Mouse (Mus musculus) B cell, adult 2 months (primary cell): ENCODE results near the gene Klkb1.

ENCODE experiments used
- DNase-seq, 2 experiments: peaks; one replicate each; pipeline ENCODE4 v3.0.0; 2022

Gene Klkb1

GRCm38 (mm10) chr8:45267611-45268391 lies 26.9 kb downstream of the Klkb1 start:
- no peak for DNase-seq

- no peak for DNase-seq
Measured at GRCm38 (mm10) chr8:45266993-45267392, 27.7 kb downstream of the Klkb1 start.

- DNase-seq: no peak
Measured at GRCm38 (mm10) chr8:45264918-45265317, 29.7 kb downstream of the Klkb1 start.

DNA sequence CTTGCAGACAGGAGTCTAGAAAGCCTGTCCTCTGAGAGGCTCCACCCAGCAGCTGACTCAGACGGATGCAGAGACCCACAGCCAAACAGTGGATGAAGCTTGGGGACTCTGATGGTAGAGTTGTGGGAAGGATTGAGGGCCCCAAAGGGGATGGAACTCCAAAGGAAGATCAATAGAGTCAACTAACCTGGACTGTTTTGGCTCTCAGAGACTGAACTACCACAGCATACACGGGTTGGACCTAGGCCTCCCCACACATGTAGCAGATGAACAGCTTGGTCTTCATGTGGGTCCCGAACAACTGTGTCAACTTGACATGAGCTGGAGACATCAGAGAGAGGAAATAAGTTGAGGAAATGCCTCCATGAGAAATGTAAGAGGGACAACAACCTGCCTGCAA lies 31.8 kb downstream of the Klkb1 start:
- no peak for DNase-seq

- no peak for DNase-seq
Measured at GRCm38 (mm10) chr8:45261920-45262319, 32.7 kb downstream of the Klkb1 start, which contains the start of gene F11. Gene F11 (minus strand): TSS chr8:45262031.

- DNase-seq: no peak
Measured at GRCm38 (mm10) chr8:45258421-45258820, 36.2 kb downstream of the Klkb1 start.

DNA sequence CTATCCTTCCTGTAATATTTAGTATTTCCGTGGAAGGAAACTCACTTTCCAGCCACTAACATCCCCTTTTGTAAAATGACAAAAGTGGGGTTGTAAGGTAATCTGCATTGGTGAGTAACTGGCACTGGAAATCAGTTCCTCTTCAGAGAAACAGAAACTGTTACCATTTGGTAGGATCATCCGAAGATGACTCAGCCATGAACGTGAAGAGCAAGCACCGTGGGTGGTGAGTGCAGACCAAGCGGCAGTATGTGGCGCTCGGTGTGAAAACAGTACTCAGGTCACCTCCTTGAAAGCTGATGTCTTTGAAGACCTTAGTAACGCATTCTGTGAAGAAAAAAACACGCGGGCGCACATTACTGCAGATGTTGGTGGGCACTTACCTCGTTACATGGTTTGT lies 39.6 kb downstream of the Klkb1 start:
- no peak for DNase-seq

DNA sequence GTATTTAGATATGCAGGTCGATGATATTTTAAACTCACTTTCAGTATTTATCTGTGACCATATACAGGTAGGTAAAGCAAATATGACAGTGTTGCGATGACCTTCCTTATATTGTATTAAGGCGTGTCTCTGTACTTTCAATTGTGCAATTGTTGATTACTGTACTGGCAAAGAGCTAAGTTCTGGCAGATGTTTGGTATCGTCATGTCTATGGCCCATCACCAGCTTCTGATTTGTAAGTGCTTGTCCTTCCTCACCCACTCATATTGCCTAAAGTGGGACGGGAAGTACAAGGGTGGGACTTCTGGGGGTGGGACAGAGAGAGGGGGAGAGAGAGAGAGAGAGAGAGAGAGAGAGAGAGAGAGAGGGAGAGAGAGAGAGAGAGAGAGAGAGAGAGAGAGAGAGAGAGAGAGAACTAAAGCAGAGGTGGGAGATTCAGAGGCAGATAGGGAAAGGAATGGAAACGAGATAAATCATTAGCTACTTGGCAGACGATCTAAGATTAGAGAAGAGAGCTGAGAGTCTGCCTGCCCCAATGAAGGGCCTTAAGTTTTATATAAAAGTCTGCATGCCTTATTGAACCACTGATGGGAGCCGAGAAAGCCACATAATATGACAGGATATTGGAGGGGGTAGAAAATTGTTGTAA lies 40.3 kb downstream of the Klkb1 start:
- DNase-seq: no peak

- DNase-seq: no peak
Measured at GRCm38 (mm10) chr8:45253586-45253985, 41.1 kb downstream of the Klkb1 start.

- no peak for DNase-seq
Measured at GRCm38 (mm10) chr8:45253111-45253510, 41.5 kb downstream of the Klkb1 start.

DNA sequence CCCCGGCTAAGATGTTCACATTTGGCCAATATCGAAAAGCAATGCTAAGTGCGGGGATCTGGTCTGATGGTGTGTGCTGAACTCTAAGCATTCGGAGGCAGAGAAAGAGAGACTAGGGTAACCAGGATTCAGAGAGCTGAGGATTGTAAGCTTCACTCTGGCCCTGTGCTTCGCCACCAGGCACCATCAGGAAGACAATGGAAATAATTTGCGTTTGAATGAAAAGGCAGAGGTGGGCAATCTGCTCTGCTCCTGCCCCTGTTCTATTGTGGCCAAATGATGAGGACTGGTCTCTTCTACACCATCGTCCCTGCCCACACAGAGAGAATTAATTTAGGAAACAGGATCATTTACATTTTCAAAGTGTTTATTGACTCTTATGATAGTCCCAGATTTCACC lies 48.4 kb downstream of the Klkb1 start:
- no peak for DNase-seq

DNA sequence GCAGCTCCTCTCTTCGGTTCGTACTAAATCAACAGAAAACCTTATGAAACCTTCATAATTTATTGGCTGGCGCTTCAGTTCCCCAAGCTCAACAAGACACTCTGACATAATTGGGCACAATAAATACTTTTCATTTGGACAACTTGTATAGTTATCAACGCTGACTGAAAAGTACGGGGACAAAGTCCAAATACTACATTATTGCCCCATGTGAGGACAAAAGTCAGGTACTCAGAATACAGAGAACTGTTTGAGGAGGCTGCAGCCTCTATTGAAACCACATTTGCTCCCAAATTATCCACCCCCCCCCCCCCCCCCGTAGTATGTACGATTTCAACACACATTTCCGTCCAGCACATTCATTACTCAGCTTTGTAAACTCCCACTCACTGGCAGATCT lies 55.3 kb downstream of the Klkb1 start:
- DNase-seq: no peak

DNA sequence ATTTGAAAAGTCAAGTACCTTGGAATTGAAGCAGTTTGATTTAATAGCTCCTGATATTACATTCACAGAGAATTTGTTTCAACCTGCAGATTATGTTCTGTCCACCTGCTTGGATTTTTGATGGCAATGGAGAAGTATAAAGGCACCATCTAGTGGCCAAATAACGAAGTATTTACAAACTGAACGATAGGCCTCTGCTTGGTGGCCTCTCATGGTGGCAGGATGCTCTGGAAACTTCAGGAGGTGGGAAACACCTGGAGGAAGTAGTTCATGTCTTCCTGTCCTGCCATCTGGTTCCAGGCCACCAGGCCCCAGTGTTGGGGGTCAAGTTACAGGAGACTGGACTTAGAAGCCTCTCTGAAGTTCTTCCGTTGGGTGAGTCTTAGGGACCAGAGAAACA lies 56.4 kb downstream of the Klkb1 start:
- DNase-seq: no peak

DNA sequence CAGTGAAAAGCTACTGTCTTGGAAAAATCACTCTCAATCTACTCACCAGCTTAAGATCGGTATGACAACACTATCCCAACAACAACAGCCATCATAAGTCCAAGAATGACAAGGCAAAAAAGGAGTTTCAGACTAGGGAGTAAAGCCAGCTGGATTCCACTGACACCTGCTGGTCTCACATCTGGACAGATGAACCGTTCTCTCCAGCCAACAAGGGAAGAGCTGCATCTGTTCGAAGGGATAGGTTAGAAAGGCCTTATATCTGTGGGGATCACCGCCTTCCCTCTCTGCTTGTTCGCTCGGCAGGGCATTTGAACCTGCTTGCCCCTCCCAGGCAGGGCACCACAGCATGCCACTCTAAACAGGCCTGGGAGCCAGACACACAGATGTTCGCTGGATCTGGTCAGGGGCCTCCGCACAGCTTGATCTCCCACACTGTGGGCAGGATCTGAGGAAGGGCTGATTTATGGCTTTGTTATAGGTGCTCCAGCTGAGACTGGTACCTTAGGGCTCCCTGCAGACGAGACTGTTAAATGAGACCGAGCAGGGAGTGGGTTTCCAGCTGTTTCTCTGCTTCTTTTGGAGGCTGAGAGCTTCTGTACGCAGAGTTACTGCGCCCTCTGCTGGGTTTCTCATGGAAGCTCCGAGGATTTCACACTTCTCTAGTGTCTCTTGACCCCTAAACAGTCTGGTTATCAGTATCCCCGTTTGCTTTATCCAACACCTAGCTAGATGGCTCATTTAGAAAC lies 58.3 kb downstream of the Klkb1 start:
- DNase-seq: no peak

DNA sequence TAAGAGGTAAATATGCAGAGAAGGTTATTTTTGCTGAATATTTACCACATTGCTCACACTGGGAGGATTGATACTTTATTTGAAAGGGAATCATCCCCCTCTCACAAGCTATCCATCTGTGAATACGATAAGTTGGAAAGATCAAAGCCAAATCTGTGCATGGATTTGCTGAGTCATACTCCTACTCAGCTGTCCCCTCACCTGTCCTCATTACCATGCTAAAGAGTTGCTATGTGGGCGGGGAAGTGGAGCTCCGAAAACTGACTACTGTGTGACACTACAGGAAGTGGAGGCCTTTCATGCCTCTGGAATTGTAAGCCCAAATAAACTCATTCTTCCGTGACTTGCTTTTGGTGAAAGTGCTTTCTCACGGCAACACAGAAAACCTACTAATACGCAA lies 59.4 kb downstream of the Klkb1 start:
- DNase-seq: no peak

GRCm38 (mm10) chr8:45233256-45233655 lies 61.4 kb downstream of the Klkb1 start:
- no peak for DNase-seq
